Mouse (Mus musculus) neural tube, embryonic 10.5 days (tissue): ENCODE results near the gene Tmem121b.

Experiments
- DNase-seq: peaks from one replicate; pipeline ENCODE4 v3.0.0-alpha.2; 2017; ENCODE audit warnings: low spot score; ENCODE audit errors: extremely low spot score

Gene Tmem121b

GRCm38 (mm10) chr6:120492499-120493373 lies 871 bp downstream of the Tmem121b start:
- DNase-seq: peak; percentile 69

- DNase-seq: no peak
Measured at GRCm38 (mm10) chr6:120491862-120492498, 1.6 kb downstream of the Tmem121b start.

- DNase-seq: no peak
Measured at GRCm38 (mm10) chr6:120491064-120491463, 2.5 kb downstream of the Tmem121b start.

- DNase-seq: no peak
Measured at GRCm38 (mm10) chr6:120489461-120489860, 4.1 kb downstream of the Tmem121b start.

GRCm38 (mm10) chr6:120488647-120489046 lies 5.0 kb downstream of the Tmem121b start:
- no peak for DNase-seq

GRCm38 (mm10) chr6:120486051-120486510 lies 7.5 kb downstream of the Tmem121b start:
- no peak for DNase-seq

- DNase-seq: no peak
Measured at GRCm38 (mm10) chr6:120485038-120485437, 8.6 kb downstream of the Tmem121b start.

- DNase-seq: no peak
Measured at GRCm38 (mm10) chr6:120483211-120483626, 10.4 kb downstream of the Tmem121b start.

- DNase-seq: no peak
Measured at GRCm38 (mm10) chr6:120482756-120483155, 10.9 kb downstream of the Tmem121b start.

GRCm38 (mm10) chr6:120482021-120482420 lies 11.6 kb downstream of the Tmem121b start:
- DNase-seq: no peak

- DNase-seq: no peak
Measured at GRCm38 (mm10) chr6:120481538-120481937, 12.1 kb downstream of the Tmem121b start.

- DNase-seq: no peak
Measured at GRCm38 (mm10) chr6:120480361-120480760, 13.2 kb downstream of the Tmem121b start.

- no peak for DNase-seq
Measured at GRCm38 (mm10) chr6:120479302-120479701, 14.3 kb downstream of the Tmem121b start.

GRCm38 (mm10) chr6:120475288-120475687 lies 18.3 kb downstream of the Tmem121b start:
- no peak for DNase-seq

- DNase-seq: no peak
Measured at GRCm38 (mm10) chr6:120473427-120473826, 20.2 kb downstream of the Tmem121b start.

GRCm38 (mm10) chr6:120472455-120473140 lies 21.0 kb downstream of the Tmem121b start:
- DNase-seq: no peak

- DNase-seq: no peak
Measured at GRCm38 (mm10) chr6:120471991-120472441, 21.6 kb downstream of the Tmem121b start.

GRCm38 (mm10) chr6:120470666-120471065 lies 22.9 kb downstream of the Tmem121b start:
- no peak for DNase-seq

- no peak for DNase-seq
Measured at GRCm38 (mm10) chr6:120469770-120470169, 23.8 kb downstream of the Tmem121b start.

- no peak for DNase-seq
Measured at GRCm38 (mm10) chr6:120469268-120469667, 24.3 kb downstream of the Tmem121b start.

- no peak for DNase-seq
Measured at GRCm38 (mm10) chr6:120468259-120468658, 25.3 kb downstream of the Tmem121b start.
